Mouse (Mus musculus) forebrain, embryonic 10.5 days (tissue): ENCODE measurements around the gene Fam166a. TPM values are rescaled to one million over a fixed set of nuclear protein-coding genes. Genes with fewer than 3 reads are reported as not detected.

ENCODE experiments used
- DNase-seq: peaks from one replicate; pipeline ENCODE4 v3.0.0-alpha.2; 2017; ENCODE audit warnings: low spot score; ENCODE audit errors: extremely low spot score
- H3K27ac ChIP-seq: fragments of 300-500 bp; sonication (generic); 2 replicates; pipeline ENCODE4 v1.5.1; 2016; ENCODE audit warnings: mild to moderate bottlenecking
- H3K27me3 ChIP-seq: fragments of 300-500 bp; sonication (generic); 2 replicates; pipeline ENCODE4 v1.6.1; 2016; ENCODE audit warnings: mild to moderate bottlenecking; ENCODE audit not compliant: poor library complexity, severe bottlenecking
- H3K36me3 ChIP-seq: fragments of 300-500 bp; sonication (generic); replicated peaks from 2 replicates; pipeline ENCODE4 v1.6.1; 2016; ENCODE audit warnings: mild to moderate bottlenecking, moderate library complexity
- H3K4me1 ChIP-seq: fragments of 300-500 bp; sonication (generic); 2 replicates; pipeline ENCODE4 v1.6.1; 2016
- H3K4me3 ChIP-seq: fragments of 300-500 bp; sonication (generic); 2 replicates; pipeline ENCODE4 v1.5.1; 2016; ENCODE audit warnings: mild to moderate bottlenecking, moderate library complexity
- H3K9me3 ChIP-seq: fragments of 300-500 bp; sonication (generic); 2 replicates; pipeline ENCODE4 v1.6.1; 2016; ENCODE audit warnings: mild to moderate bottlenecking, moderate library complexity
- WGBS: fragments of 180-500 bp; shearing (Covaris S2); methylation state at CpG from one replicate; pipeline ENCODE4 v1.1.7; 2016; 5-methylcytosine and 5-hydroxymethylcytosine counted together
- polyA plus RNA-seq: library from polyadenylated mRNA; unstranded; fragments of >200 nt; fragmentation: Nextera tagmentation; extraction: Ambion mirVana; gene quantifications from 2 replicates; pipeline ENCODE4 v1.2.1, GENCODE M21; 2016

Fam166a gene
- polyA plus RNA-seq, 1 experiment from 2014 or later: 0.67 TPM

GRCm38 (mm10) chr2:25228995-25229530, 10.5 kb downstream of the Fam166a start:
- peaks cover 14% of the 10 kb centered on the region for H3K27me3 ChIP-seq
- peak overlapping the region; percentile 38 for H3K4me3 ChIP-seq
- H3K4me1 ChIP-seq: peaks cover 26% of the 10 kb centered on the region
- WGBS: 66% methylated on average over 6 of the region's 6 CpGs
- DNase-seq: no peak
- H3K36me3 ChIP-seq: no peaks in the 10 kb centered on the region
- H3K27ac ChIP-seq: peak overlapping the region; percentile 80
- no peaks in the 10 kb centered on the region for H3K9me3 ChIP-seq

- no peaks in the 10 kb centered on the region for H3K9me3 ChIP-seq
- H3K27me3 ChIP-seq: peaks cover 14% of the 10 kb centered on the region
- no peak overlapping the region for H3K4me3 ChIP-seq
- H3K27ac ChIP-seq: no peak overlapping the region
- no peaks in the 10 kb centered on the region for H3K36me3 ChIP-seq
- 85% methylated on average over 5 of the region's 5 CpGs for WGBS
- peaks cover 26% of the 10 kb centered on the region for H3K4me1 ChIP-seq
- no peak for DNase-seq
Observed at GRCm38 (mm10) chr2:25229582-25229981, 11.0 kb downstream of the Fam166a start.

GRCm38 (mm10) chr2:25230581-25230980, 12.0 kb downstream of the Fam166a start:
- 89% methylated on average over 7 of the region's 7 CpGs for WGBS
- H3K4me3 ChIP-seq: no peak overlapping the region
- H3K4me1 ChIP-seq: peaks cover 21% of the 10 kb centered on the region
- peaks cover 14% of the 10 kb centered on the region for H3K27me3 ChIP-seq
- H3K27ac ChIP-seq: no peak overlapping the region
- no peaks in the 10 kb centered on the region for H3K36me3 ChIP-seq
- DNase-seq: no peak
- H3K9me3 ChIP-seq: no peaks in the 10 kb centered on the region

GRCm38 (mm10) chr2:25231038-25231437, 12.5 kb downstream of the Fam166a start:
- H3K4me3 ChIP-seq: no peak overlapping the region
- no peak for DNase-seq
- peaks cover 17% of the 10 kb centered on the region for H3K4me1 ChIP-seq
- WGBS: 63% methylated on average over 12 of the region's 12 CpGs
- H3K9me3 ChIP-seq: no peaks in the 10 kb centered on the region
- peaks cover 16% of the 10 kb centered on the region for H3K27me3 ChIP-seq
- H3K27ac ChIP-seq: no peak overlapping the region
- H3K36me3 ChIP-seq: no peaks in the 10 kb centered on the region

GRCm38 (mm10) chr2:25233421-25233820, 14.9 kb downstream of the Fam166a start:
- Histone ChIP-seq H3K4me1 (peaks cover 8% of the 10 kb centered on the region), H3K27ac (no peak overlapping the region), H3K27me3 (peaks cover 21% of the 10 kb centered on the region), H3K36me3 (no peaks in the 10 kb centered on the region), H3K4me3 (no peak overlapping the region), H3K9me3 (no peaks in the 10 kb centered on the region)
- 85% methylated on average over 4 of the region's 4 CpGs for WGBS
- no peak for DNase-seq

- peaks cover 23% of the 10 kb centered on the region for H3K27me3 ChIP-seq
- H3K4me1 ChIP-seq: peaks cover 2% of the 10 kb centered on the region
- no peaks in the 10 kb centered on the region for H3K9me3 ChIP-seq
- no peak for DNase-seq
- WGBS: 88% methylated on average over 3 of the region's 3 CpGs
- no peak within 1 kb of the TSS for H3K27ac ChIP-seq
- H3K36me3 ChIP-seq: no peaks in the 10 kb centered on the region
- no peak within 1 kb of the TSS for H3K4me3 ChIP-seq
Observed at GRCm38 (mm10) chr2:25234050-25234449, 15.5 kb downstream of the Fam166a start, which contains the start of gene Slc34a3. Gene Slc34a3, minus strand, starts transcription at chr2:25234364.

- 83% methylated on average over 5 of the region's 5 CpGs for WGBS
- Histone ChIP-seq H3K36me3 (no peaks in the 10 kb centered on the region), H3K27me3 (peaks cover 30% of the 10 kb centered on the region), H3K4me3 (no peak overlapping the region), H3K27ac (no peak overlapping the region), H3K9me3 (no peaks in the 10 kb centered on the region), H3K4me1 (no peaks in the 10 kb centered on the region)
- no peak for DNase-seq
Observed at GRCm38 (mm10) chr2:25234551-25235220, 16.1 kb downstream of the Fam166a start.

GRCm38 (mm10) chr2:25236614-25237013, 18.1 kb downstream of the Fam166a start, which contains the start of gene Rnf224:
Gene Rnf224, minus strand, starts transcription at chr2:25236787.
- H3K27me3 ChIP-seq: peaks cover 31% of the 10 kb centered on the region
- H3K9me3 ChIP-seq: no peaks in the 10 kb centered on the region
- H3K4me1 ChIP-seq: peaks cover 16% of the 10 kb centered on the region
- no peak within 1 kb of the TSS for H3K4me3 ChIP-seq
- H3K27ac ChIP-seq: no peak within 1 kb of the TSS
- H3K36me3 ChIP-seq: no peaks in the 10 kb centered on the region
- no peak for DNase-seq
- 39% methylated on average over 8 of the region's 8 CpGs for WGBS

GRCm38 (mm10) chr2:25237522-25237921, 19.0 kb downstream of the Fam166a start:
- Histone ChIP-seq H3K4me1 (peaks cover 25% of the 10 kb centered on the region), H3K4me3 (no peak overlapping the region), H3K9me3 (no peaks in the 10 kb centered on the region), H3K27me3 (peaks cover 38% of the 10 kb centered on the region), H3K36me3 (no peaks in the 10 kb centered on the region), H3K27ac (no peak overlapping the region)
- DNase-seq: no peak
- WGBS: 76% methylated on average over 4 of the region's 4 CpGs

- Histone ChIP-seq H3K4me1 (peaks cover 30% of the 10 kb centered on the region), H3K27me3 (peaks cover 44% of the 10 kb centered on the region), H3K36me3 (no peaks in the 10 kb centered on the region), H3K4me3 (no peak overlapping the region), H3K9me3 (no peaks in the 10 kb centered on the region), H3K27ac (no peak overlapping the region)
- DNase-seq: no peak
Observed at GRCm38 (mm10) chr2:25238106-25238505, 19.6 kb downstream of the Fam166a start.

- Histone ChIP-seq H3K27me3 (peaks cover 57% of the 10 kb centered on the region), H3K4me3 (no peak overlapping the region), H3K4me1 (peaks cover 34% of the 10 kb centered on the region), H3K9me3 (no peaks in the 10 kb centered on the region), H3K36me3 (peaks cover 5% of the 10 kb centered on the region), H3K27ac (no peak overlapping the region)
- 87% methylated on average over 3 of the region's 3 CpGs for whole genome bisulfite sequencing
- no peak for DNase-seq
Observed at GRCm38 (mm10) chr2:25239766-25240165, 21.2 kb downstream of the Fam166a start.

GRCm38 (mm10) chr2:25240310-25240709, 21.8 kb downstream of the Fam166a start:
- 46% methylated on average over 8 of the region's 8 CpGs for WGBS

GRCm38 (mm10) chr2:25240723-25241437, 22.3 kb downstream of the Fam166a start:
- H3K9me3 ChIP-seq: no peaks in the 10 kb centered on the region
- WGBS: 2% methylated on average over 29 of the region's 29 CpGs
- peaks cover 34% of the 10 kb centered on the region for H3K4me1 ChIP-seq
- DNase-seq: peak; percentile 77
- H3K27ac ChIP-seq: peak overlapping the region; percentile 84
- peaks cover 56% of the 10 kb centered on the region for H3K27me3 ChIP-seq
- peak overlapping the region; percentile 76 for H3K4me3 ChIP-seq
- H3K36me3 ChIP-seq: peaks cover 14% of the 10 kb centered on the region

More at GRCm38 (mm10) chr2:25240310-25240709, 21.8 kb downstream of the Fam166a start:
- peaks cover 57% of the 10 kb centered on the region for H3K27me3 ChIP-seq
- H3K27ac ChIP-seq: peak overlapping the region; percentile 71
- peaks cover 8% of the 10 kb centered on the region for H3K36me3 ChIP-seq
- H3K9me3 ChIP-seq: no peaks in the 10 kb centered on the region
- peaks cover 34% of the 10 kb centered on the region for H3K4me1 ChIP-seq
- no peak for DNase-seq
- H3K4me3 ChIP-seq: peak overlapping the region; percentile 76
